Mouse (Mus musculus) ovary, postnatal 10 days (tissue): ENCODE results near the gene Cast.

Experiments used
- DNase-seq: peaks from one replicate; pipeline ENCODE4 v3.0.0; 2022; ENCODE audit warnings: low spot score

Gene Cast

GRCm38 (mm10) chr13:74695497-74696193 is 113.0 kb downstream of the Cast start:
- DNase-seq: no peak
